Mouse (Mus musculus): ENCODE data around the gene Olfr123.

DNA sequence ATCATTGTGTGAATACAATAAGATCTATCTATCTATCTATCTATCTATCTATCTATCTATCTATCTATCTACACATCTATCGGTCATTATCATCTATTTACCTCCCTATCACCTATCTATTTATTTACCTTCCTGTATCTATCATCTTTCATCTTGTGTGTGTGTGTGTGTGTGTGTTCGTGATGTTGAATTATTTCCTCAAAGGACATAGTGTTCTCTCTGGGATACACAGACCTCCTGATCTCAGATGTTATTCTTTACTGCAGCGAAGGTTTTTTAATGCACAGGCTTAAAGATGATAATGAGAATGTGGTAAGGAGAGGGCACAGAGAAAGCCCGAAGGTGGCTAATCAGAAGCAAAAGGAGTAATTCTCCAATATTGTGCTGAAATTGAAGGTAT, 25.0 kb upstream of the Olfr123 start, which contains the start of gene Olfr122:
- TF ChIP-seq CTCF (IDR thresholded peaks at IDR 0.05; ENCODE audit: low read depth) (no peak), EP300 (IDR thresholded peaks at IDR 0.05; ENCODE audit: low read depth) (no peak)

All from liver, embryonic 14.5 days (tissue).